Mouse (Mus musculus): ENCODE data around the gene Rbm10.

DNA sequence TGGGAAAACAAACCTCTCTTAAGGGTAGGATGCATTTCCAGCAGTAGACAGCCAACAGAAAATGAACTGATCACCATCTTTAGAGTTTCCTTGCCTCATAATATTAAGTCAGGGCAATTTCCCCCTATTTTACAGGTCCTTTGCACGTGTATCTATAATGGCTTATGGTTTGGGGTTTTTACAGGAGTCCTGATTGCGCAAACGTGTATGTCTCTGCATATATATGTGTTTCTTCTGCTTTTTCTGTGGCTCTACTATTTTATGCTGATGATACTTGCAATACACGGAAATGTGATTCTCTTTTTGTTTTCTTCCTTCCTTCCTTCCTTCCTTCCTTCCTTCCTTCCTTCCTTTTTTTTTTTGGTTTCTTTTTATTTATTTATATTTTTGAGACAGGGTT, 43.4 kb upstream of the Rbm10 start:
- TF ChIP-seq POLR2A (IDR thresholded peaks at IDR 0.05; ENCODE audit: low read depth, low read length) (no peak), CTCF (IDR thresholded peaks at IDR 0.05; ENCODE audit: extremely low read depth, insufficient read depth, insufficient read length, insufficient replicate concordance) (no peak)

All from spleen, adult 2 months (tissue).